Mouse (Mus musculus): ENCODE measurements around the gene Dynll2. TPM values are rescaled to one million over a fixed set of nuclear protein-coding genes. Genes with fewer than 3 reads are reported as not detected.
"Not testable (repeated sequence)": the region's sequence is repeated elsewhere in the genome, so short reads cannot be mapped to it uniquely, and the experiment has no call there.

Dynll2 gene
- polyA plus RNA-seq, 1 experiment from 2014 or later: 25.5 TPM

- Histone ChIP-seq H3K4me3 (peak overlapping the region; percentile 100), H3K27me3 (no peaks in the 10 kb centered on the region), H3K4me1 (peaks cover 21% of the 10 kb centered on the region), H3K9me3 (no peaks in the 10 kb centered on the region), H3K36me3 (peaks cover 29% of the 10 kb centered on the region), H3K27ac (peak overlapping the region; percentile 95), H3K9ac (peak overlapping the region; percentile 99), H3K4me2 (replicated peaks) (peak overlapping the region; percentile 91)
- whole genome bisulfite sequencing: under 1% methylated on average over 13 of the region's 13 CpGs
- ATAC-seq (ENCODE audit: insufficient number of reproducible peaks, insufficient read depth, low FRiP score, low TSS enrichment): no peak
Observed at GRCm38 (mm10) chr11:87986141-87986741, 1.1 kb downstream of the Dynll2 start.

GRCm38 (mm10) chr11:87985643-87986042 is 1.7 kb downstream of the Dynll2 start:
- peaks cover 35% of the 10 kb centered on the region for H3K36me3 ChIP-seq
- H3K4me1 ChIP-seq: peaks cover 21% of the 10 kb centered on the region
- no peaks in the 10 kb centered on the region for H3K27me3 ChIP-seq
- no peak for ATAC-seq (ENCODE audit: insufficient number of reproducible peaks, insufficient read depth, low FRiP score, low TSS enrichment)
- H3K9me3 ChIP-seq: no peaks in the 10 kb centered on the region
- WGBS: 53% methylated on average over 9 of the region's 9 CpGs
- peak overlapping the region; percentile 36; the same call in 1 of the 2 replicates for H3K27ac ChIP-seq
- H3K9ac ChIP-seq: peak overlapping the region; percentile 49
- peak overlapping the region; percentile 91 for H3K4me2 ChIP-seq (replicated peaks)
- H3K4me3 ChIP-seq: peak overlapping the region; percentile 100

GRCm38 (mm10) chr11:87984571-87984970 is 2.8 kb downstream of the Dynll2 start:
- Histone ChIP-seq H3K27me3 (no peaks in the 10 kb centered on the region), H3K36me3 (peaks cover 46% of the 10 kb centered on the region), H3K27ac (no peak overlapping the region), H3K4me2 (replicated peaks) (peak overlapping the region; percentile 91; the same call in 1 of the 2 replicates), H3K4me1 (peaks cover 21% of the 10 kb centered on the region), H3K4me3 (no peak overlapping the region), H3K9ac (no peak overlapping the region), H3K9me3 (no peaks in the 10 kb centered on the region)
- WGBS: 85% methylated on average over 3 of the region's 3 CpGs
- ATAC-seq (ENCODE audit: insufficient number of reproducible peaks, insufficient read depth, low FRiP score, low TSS enrichment): no peak

GRCm38 (mm10) chr11:87978905-87979304 is 8.4 kb downstream of the Dynll2 start:
- H3K4me2 ChIP-seq (replicated peaks): no peak overlapping the region
- no peaks in the 10 kb centered on the region for H3K4me1 ChIP-seq
- peaks cover 65% of the 10 kb centered on the region for H3K36me3 ChIP-seq
- no peak overlapping the region for H3K27ac ChIP-seq
- ATAC-seq (ENCODE audit: insufficient number of reproducible peaks, insufficient read depth, low FRiP score, low TSS enrichment): no peak
- H3K9ac ChIP-seq: no peak overlapping the region
- no peak overlapping the region for H3K4me3 ChIP-seq
- 81% methylated on average over 4 of the region's 4 CpGs for WGBS
- H3K9me3 ChIP-seq: no peaks in the 10 kb centered on the region
- no peaks in the 10 kb centered on the region for H3K27me3 ChIP-seq

GRCm38 (mm10) chr11:87977021-87977420 is 10.3 kb downstream of the Dynll2 start:
- not testable (repeated sequence) for H3K27me3 ChIP-seq; H3K27ac ChIP-seq; H3K9me3 ChIP-seq; H3K4me1 ChIP-seq; ATAC-seq (ENCODE audit: insufficient number of reproducible peaks, insufficient read depth, low FRiP score, low TSS enrichment); H3K4me3 ChIP-seq; H3K4me2 ChIP-seq (replicated peaks); H3K9ac ChIP-seq
- H3K36me3 ChIP-seq: peaks cover 48% of the 10 kb centered on the region
- 88% methylated on average over 8 of the region's 8 CpGs for WGBS

- H3K4me1 ChIP-seq: no peaks in the 10 kb centered on the region
- H3K27ac ChIP-seq: no peak overlapping the region
- ATAC-seq (ENCODE audit: insufficient number of reproducible peaks, insufficient read depth, low FRiP score, low TSS enrichment): no peak
- peaks cover 24% of the 10 kb centered on the region for H3K36me3 ChIP-seq
- H3K9me3 ChIP-seq: no peaks in the 10 kb centered on the region
- H3K4me3 ChIP-seq: no peak overlapping the region
- no peak overlapping the region for H3K9ac ChIP-seq
- H3K27me3 ChIP-seq: no peaks in the 10 kb centered on the region
- H3K4me2 ChIP-seq (replicated peaks): no peak overlapping the region
- 15% methylated on average over 11 of the region's 11 CpGs for WGBS
Observed at GRCm38 (mm10) chr11:87974477-87975181, 12.7 kb downstream of the Dynll2 start.

GRCm38 (mm10) chr11:87973559-87974305 is 13.6 kb downstream of the Dynll2 start:
- 55% methylated on average over 10 of the region's 10 CpGs for WGBS
- Histone ChIP-seq H3K4me2 (replicated peaks) (no peak overlapping the region), H3K4me1 (no peaks in the 10 kb centered on the region), H3K4me3 (no peak overlapping the region), H3K36me3 (peaks cover 15% of the 10 kb centered on the region), H3K9ac (no peak overlapping the region), H3K27ac (no peak overlapping the region), H3K27me3 (no peaks in the 10 kb centered on the region), H3K9me3 (no peaks in the 10 kb centered on the region)
- ATAC-seq (ENCODE audit: insufficient number of reproducible peaks, insufficient read depth, low FRiP score, low TSS enrichment): no peak

GRCm38 (mm10) chr11:87972829-87973228 is 14.5 kb downstream of the Dynll2 start:
- no peaks in the 10 kb centered on the region for H3K4me1 ChIP-seq
- H3K4me2 ChIP-seq (replicated peaks): no peak overlapping the region
- ATAC-seq (ENCODE audit: insufficient number of reproducible peaks, insufficient read depth, low FRiP score, low TSS enrichment): no peak
- WGBS: 77% methylated on average over 6 of the region's 6 CpGs
- no peak overlapping the region for H3K4me3 ChIP-seq
- peaks cover 7% of the 10 kb centered on the region for H3K36me3 ChIP-seq
- no peaks in the 10 kb centered on the region for H3K9me3 ChIP-seq
- no peaks in the 10 kb centered on the region for H3K27me3 ChIP-seq
- no peak overlapping the region for H3K9ac ChIP-seq
- H3K27ac ChIP-seq: no peak overlapping the region

- H3K9ac ChIP-seq: no peak overlapping the region
- H3K4me3 ChIP-seq: 0 out of 2 replicates have a peak overlapping the region, but pooled peaks have one; percentile 19
- no peaks in the 10 kb centered on the region for H3K9me3 ChIP-seq
- 19% methylated on average over 13 of the region's 20 CpGs for WGBS
- peaks cover 8% of the 10 kb centered on the region; the same call in 1 of the 2 replicates for H3K4me1 ChIP-seq
- H3K27ac ChIP-seq: no peak overlapping the region
- H3K27me3 ChIP-seq: no peaks in the 10 kb centered on the region
- H3K4me2 ChIP-seq (replicated peaks): peak overlapping the region; percentile 43
- no peaks in the 10 kb centered on the region for H3K36me3 ChIP-seq
- ATAC-seq (ENCODE audit: insufficient number of reproducible peaks, insufficient read depth, low FRiP score, low TSS enrichment): no peak
Observed at GRCm38 (mm10) chr11:87968356-87969122, 18.8 kb downstream of the Dynll2 start.

GRCm38 (mm10) chr11:87967692-87968289 is 19.5 kb downstream of the Dynll2 start:
- Histone ChIP-seq H3K36me3 (no peaks in the 10 kb centered on the region), H3K4me3 (0 out of 2 replicates have a peak overlapping the region, but pooled peaks have one; percentile 19), H3K27me3 (no peaks in the 10 kb centered on the region), H3K27ac (no peak overlapping the region), H3K9ac (no peak overlapping the region), H3K4me1 (peaks cover 8% of the 10 kb centered on the region; the same call in 1 of the 2 replicates), H3K4me2 (replicated peaks) (peak overlapping the region; percentile 43), H3K9me3 (no peaks in the 10 kb centered on the region)
- ATAC-seq (ENCODE audit: insufficient number of reproducible peaks, insufficient read depth, low FRiP score, low TSS enrichment): no peak
- 2% methylated on average over 16 of the region's 17 CpGs for WGBS

GRCm38 (mm10) chr11:87966214-87966613 is 21.1 kb downstream of the Dynll2 start:
- peak; percentile 87 for ATAC-seq (ENCODE audit: insufficient number of reproducible peaks, insufficient read depth, low FRiP score, low TSS enrichment)

More at GRCm38 (mm10) chr11:87966214-87966613, 21.1 kb downstream of the Dynll2 start:
- Histone ChIP-seq H3K9ac (no peak overlapping the region), H3K4me2 (replicated peaks) (no peak overlapping the region), H3K27ac (no peak overlapping the region), H3K4me1 (peaks cover 8% of the 10 kb centered on the region; the same call in 1 of the 2 replicates), H3K4me3 (no peak overlapping the region), H3K36me3 (no peaks in the 10 kb centered on the region), H3K9me3 (no peaks in the 10 kb centered on the region), H3K27me3 (no peaks in the 10 kb centered on the region)
- 29% methylated on average over 10 of the region's 10 CpGs for WGBS
